Mouse (Mus musculus) heart, postnatal 25 days (tissue): ENCODE results near the gene Mthfsl. TPM values are rescaled to one million over a fixed set of nuclear protein-coding genes. Genes with fewer than 3 reads are reported as not detected.
"Not testable (repeated sequence)": the region's sequence is repeated elsewhere in the genome, so short reads cannot be mapped to it uniquely, and the experiment has no call there.

Source experiments
- DNase-seq: peaks from one replicate; pipeline ENCODE4 v3.0.0; 2022; ENCODE audit warnings: low spot score
- intact Hi-C: fragments of 180-260 bp; cut with DNase I; formaldehyde crosslinking; loops from one replicate; pipeline ENCODE4 v1.15.1; 2025
- total RNA-seq, 2 experiments: library from RNA; stranded (reverse); gene quantifications; 2 replicates each; pipeline ENCODE4 v1.2.3; 2021

Mthfsl gene
- 10 to 100 TPM; 14.6 to 15.5 TPM for total RNA-seq

DNA sequence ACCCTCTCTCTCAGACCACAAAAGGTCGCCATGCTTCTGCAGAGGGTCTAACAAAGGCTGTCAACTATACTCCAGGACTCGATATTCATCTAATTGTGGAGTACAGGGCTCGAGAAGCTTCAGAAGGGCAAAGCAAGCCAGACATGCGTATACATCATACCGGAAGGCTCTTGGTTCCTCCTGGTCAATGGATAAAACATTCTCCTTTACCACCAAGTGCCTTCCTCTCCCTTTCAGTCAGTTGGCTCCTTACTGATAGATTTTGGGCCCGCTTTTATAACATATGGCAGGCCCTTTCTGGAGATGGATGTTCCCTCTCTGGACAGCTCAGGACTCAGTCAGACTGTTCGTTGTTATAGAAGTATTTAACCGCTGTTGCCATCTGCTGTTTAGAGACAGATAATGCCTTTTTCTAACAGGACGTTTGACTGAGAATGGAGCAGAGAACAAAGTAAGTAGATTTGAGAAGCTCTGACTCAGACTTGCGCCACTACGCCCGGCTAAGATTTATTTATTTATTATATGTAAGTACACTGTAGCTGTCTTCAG, at the start of gene Mthfsl:
Gene Mthfsl, minus strand, starts transcription at position 308 of the 549 bp plus-strand sequence.
- intact Hi-C loops, result not testable (repeated sequence)

DNA sequence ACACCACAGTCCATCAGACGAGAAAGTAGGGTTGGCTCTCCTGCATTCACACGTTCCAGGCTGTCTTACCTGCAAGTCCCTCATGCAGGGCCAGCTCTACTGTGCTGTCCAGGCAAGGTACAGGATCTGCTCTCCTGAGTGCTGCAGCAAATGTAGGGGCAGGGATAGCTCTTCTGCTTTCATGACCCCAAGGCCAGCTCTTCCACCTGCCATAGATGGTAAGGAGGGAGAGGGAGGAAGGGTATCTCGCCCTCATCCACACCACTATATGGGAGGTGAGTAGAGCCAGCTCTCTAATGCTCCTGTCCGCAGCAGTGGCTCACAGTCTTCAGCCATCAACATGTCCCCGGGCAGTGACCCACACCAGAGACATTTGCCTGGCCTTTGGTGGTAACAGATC, 49.4 kb upstream of the Mthfsl start:
- DNase-seq, intact Hi-C loops: not testable (repeated sequence)

More for the DNA sequence above, at the start of gene Mthfsl:
- DNase-seq, result not testable (repeated sequence)

DNA sequence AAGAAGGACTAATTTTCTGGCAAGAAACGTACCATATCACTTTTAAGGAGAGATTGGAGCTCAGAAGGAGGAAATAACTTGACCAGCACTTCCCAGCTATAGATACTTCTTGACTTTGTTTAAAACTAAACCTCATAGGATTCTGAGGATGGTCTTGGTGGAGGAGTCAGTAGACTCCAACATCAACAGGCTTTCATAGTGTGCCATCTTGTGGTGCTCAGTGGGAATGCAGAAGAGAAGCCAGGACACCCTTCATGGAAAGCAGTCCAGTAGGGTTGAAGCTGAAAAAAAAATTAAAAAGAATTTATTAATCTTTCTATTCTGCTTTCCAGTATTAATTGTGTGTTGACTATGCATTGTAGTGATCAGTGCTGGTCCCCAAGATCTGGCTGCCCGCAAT, 26.6 kb upstream of the Mthfsl start:
- DNase-seq, intact Hi-C loops: not testable (repeated sequence)

DNA sequence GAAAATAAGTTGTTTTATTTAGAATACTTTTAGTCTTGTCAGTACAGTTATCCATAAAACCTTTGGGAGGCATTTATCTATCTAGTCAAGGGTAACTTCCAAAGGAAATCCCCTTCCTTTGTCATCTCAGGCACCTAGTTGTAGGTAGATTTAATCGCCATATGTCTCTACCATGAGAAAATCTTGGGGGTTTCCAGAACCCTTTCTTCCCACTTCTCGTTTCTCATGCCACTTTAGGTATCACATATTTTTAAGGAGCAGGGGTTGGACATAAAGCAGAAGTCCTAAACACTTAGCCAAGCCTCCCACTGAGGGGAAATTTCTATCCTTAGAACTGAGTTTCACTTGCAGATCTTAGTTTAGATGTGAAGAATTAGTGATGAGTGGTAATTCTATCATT, 25.9 kb upstream of the Mthfsl start:
- DNase-seq, intact Hi-C loops: not testable (repeated sequence)

DNA sequence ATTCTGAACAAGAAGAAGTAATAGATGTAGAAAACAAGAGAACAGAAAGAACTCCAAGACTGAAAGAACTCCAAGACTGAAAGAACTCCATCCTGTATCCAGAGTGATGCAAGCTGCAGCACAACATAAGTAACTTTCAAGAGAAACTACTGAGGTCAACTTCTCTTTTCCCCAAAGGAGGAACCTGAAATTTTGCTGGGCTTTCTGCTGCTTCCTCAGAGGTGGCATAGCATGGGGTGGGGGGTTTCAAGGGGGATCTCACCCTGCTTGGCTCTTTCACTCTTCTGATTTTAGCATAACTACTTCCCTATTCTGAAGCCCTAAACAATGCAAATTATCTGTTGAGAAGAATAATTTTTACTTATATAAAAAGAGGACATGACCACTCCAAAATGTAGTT, 15.2 kb upstream of the Mthfsl start:
- intact Hi-C loops, DNase-seq: not testable (repeated sequence)

DNA sequence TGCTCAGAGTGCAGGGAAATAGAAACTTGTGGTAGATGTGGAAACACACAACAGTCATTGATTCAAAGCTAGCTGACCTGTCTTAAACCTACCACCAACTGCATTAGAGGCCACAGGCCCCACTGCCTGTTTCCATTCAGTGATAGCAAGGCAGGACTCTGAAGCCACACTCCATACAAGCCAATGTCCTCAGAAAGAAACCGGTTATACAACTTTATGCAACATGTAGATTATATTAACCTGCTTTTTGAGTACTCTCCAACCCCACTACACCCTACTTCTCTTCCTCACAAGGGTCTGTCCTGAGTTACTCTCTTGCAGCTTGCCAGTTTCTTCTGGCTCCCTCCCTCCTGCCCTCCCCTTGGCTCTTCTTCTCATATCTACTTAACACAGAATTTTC, 13.1 kb upstream of the Mthfsl start:
- DNase-seq, intact Hi-C loops: not testable (repeated sequence)

DNA sequence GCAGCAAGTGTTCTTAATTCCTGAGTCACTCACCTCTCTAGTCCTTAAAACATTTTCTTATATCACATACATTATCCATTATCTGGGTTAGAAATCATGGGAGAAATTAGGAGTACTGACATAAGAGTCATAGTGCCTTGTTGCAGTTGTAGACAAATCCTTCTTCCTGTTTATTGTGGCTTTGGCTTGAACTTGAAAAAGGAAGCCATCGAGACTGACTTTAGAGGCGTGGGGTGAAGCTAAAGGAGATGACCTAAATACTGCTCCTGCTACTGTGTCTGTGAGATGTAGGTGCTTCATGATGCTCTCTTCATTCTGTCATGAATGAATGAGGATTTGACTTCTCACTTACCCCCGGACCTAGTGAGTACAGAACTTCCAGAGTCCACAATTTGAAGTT, 12.2 kb upstream of the Mthfsl start:
- DNase-seq, intact Hi-C loops: not testable (repeated sequence)

DNA sequence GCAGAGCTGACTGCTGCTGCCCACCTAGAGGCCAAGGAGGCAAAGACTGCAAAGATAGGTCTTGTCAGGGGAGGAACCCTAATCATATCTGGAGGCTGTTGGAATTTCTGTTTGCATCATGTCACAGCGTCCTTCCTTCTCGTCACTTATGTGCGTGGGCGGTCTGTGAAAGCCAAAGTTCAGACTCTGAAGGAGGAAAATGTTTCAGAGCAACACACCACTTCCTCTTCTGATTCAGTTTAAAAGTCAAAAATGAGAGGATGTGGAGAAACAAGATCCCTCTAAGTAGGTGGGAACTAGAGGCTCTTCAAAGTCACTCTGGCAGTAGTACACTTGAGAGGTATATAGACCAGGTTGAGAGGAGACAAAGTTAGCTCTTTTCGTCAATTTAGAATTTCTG, 11.6 kb upstream of the Mthfsl start, which contains the start of gene Bcl2a1d:
Gene Bcl2a1d, minus strand, starts transcription at position 187 of the 400 bp plus-strand sequence.
- DNase-seq, intact Hi-C loops: not testable (repeated sequence)

DNA sequence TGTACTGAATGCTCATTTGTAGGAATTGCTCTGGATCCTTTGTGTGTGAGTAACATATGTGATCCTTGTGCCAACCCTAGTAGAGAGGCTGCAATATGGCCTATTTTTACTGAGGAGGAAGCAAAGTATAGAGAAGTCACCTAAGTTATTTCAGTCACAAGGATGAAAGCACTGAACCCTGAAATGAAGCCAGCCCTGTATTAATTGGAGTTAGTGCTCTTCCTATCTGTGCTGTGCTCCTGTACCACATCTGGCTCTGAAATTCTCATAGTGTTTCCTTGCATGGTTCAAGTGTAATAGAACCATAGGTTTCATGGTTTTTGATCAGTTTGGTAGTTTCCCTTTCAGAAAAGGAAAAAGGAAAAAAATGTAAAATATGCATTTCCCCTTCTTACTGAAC, 8.2 kb upstream of the Mthfsl start:
- DNase-seq, intact Hi-C loops: not testable (repeated sequence)

DNA sequence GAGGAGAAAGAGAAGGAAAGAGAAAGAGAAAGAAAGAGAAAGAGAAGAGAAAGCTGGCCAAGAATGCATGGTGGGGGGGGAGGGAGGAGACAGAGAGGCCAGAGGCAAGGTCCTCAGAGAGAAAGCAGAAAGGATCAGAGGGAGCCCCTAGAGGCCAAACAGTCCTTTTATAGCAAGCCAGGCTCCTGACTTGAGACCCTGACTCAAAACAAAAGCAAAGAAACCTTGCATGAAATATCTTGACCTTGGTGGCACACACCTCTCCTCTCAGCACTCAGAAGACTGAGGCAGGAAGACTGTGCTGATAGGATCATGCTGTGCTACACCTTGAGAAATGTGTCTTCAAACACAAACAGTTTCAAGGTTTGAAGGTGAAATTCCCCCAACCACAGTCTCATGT, 1.5 kb upstream of the Mthfsl start:
- intact Hi-C loops, DNase-seq: not testable (repeated sequence)

DNA sequence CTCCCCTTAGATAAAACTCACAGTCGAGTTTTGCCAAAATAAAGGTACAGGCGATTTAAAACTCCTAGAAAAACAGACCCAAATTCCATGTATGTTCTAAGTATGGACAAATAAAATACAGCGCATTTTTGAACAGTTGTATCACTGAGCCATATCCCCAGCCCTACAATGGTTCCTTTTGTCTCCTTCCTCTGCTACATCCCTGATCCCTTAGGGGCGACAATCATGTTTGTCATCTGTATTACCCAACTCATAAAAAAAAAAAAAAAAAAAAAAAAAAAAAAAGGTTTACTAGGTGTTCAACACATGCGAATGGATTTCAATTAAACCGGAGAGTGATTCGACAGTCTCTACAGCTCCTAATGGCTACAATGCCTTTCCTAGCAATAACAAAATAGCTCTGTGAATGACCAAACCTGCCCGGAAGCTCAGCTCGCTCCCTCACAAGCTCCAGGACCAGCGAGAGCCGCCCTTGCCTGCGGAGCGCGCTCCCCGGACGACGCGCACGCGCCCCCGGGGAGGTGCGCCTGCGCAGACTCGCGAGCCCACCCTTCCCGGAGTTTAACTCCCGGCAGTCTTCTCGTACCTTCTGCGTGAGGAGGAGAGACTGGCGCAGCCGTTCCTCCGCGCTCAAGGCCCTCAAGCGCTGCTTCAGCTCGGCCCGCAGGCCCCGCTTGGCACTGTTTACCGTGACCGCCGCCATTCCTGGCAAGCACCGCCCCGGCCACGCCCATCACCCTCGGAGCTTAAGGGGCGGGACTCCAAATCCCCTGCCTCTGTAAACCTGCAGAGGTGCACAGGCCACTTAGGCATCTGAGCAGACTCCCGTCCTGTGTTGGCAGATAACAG, 799 bp downstream of the Mthfsl start:
- intact Hi-C loops, DNase-seq: not testable (repeated sequence)

DNA sequence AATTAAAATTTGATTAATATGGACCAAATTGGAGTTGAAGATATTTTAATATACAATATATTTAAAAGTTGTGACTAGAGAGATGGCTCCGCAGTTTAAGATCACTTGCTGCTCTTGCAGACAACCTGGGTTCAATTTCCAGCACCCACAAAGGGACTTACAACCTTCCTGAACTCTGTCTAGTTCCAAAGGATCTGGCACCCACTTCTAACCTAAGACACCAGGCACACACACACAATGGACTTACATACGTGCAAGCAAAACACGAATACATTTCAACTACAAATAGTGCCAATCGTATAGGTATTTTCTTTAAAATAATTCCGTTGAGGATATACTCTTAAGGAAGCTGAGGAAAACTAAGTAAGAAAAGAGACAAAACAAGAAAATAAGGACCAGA, 1.5 kb downstream of the Mthfsl start:
- DNase-seq, intact Hi-C loops: not testable (repeated sequence)

DNA sequence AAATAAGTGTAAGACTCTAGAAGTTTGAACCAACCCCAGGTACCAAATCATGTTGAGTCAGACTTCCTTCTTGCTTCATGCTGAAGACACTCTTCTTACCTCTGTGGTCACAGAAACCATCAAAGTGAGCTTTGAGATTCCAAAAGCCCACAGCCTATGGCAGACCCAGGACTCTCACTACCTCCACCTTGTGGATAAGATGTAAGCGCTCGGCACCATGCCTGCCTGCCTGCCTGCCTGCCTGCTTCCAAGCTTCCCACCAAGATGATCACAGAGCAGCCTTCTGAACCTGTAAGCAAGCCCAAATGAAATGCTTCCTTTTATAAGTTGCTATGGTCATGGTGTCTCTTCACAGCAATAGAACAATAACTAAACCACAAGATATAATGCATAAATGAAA, 2.0 kb downstream of the Mthfsl start:
- intact Hi-C loops, DNase-seq: not testable (repeated sequence)

DNA sequence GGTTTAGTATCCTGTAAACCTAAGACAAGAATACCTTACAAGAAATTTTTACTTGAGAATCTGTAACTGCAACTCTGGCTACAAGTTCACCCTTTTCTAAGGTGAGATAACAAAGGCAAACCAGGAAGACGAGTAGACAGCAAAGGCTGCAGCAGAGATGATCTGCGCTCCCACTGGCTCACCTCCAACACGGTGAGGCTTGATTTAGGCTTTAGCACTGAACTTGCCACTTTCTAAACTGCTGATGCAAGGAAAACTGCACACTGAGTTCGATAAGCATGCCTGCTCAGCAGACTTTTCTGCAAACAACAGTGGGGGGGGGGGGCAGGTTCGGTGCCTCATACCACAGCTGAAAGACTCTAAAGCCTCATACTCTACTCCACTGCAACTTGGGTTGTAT, 5.6 kb downstream of the Mthfsl start:
- not testable (repeated sequence) for DNase-seq

DNA sequence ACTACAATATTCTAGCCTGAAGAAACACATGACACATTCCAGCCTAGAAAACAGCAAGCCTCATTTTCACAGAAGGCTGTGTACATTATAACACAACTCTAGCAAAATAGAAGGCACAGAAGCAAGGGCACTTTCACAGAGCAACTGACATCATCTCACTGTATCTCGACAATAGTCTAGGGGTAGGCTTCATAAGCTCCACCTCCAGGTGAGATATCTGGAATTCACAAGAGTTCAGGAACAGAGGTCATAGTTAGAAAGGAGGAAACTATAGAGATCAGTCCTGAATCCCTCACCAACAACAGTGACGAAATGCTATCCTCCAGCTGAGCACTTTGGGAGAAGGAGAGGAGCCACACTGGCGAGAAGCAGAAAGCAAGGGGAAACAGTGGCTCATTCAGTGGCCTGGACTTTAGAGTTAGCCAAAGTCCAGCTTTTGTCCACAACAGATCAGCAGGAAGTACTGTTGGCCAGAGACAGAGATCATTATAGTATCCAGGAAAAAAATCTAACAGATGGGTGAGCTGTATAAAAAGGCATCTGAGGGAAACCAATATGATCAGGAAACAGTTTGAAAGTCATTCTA, 7.8 kb downstream of the Mthfsl start:
- intact Hi-C loops, DNase-seq: not testable (repeated sequence)

More for the DNA sequence above, 5.6 kb downstream of the Mthfsl start:
- intact Hi-C loops, result not testable (repeated sequence)

DNA sequence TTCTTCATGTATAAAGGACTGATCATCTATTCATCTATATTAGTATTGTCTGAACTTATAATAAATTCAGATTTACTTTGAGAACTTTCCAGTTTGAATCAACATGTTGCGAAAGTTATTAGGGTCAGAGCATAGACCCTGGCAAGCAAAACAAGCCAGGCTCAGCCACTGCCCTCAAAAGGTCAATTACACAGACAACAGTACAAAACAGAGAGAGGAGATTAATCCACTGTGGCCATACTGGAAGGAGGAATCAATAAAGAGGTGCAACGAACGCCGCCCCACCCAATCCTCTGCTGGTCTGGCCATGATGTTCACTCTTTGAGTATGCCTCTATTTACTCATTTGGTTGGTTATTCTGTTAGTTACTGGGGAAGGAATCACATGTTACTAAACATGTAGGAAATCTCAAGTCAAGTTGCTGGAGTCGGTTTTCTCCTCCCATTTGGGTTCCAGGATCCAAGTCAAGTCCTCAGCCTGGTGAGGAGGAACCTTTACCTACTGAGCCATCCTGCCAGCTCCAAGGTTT, 9.1 kb downstream of the Mthfsl start:
- intact Hi-C loops, DNase-seq: not testable (repeated sequence)

DNA sequence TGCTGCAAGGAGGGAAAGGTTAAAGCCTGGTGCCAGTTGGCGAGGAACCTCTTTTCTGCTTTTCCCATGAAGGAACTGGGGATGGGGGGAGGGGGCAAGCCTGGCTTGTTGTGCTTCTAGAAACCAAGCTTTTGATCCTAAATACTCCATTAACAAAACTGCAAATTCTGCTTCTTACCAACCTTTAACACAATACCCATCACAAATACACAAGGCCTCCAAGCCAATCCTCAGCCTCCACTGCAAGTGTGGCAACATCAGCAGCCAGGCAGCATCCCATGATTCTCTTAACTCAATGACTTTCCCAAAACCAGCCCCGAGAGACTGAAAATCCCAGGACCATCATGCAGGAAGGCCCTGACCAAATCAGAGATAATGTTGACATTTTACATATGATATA, 9.7 kb downstream of the Mthfsl start:
- intact Hi-C loops, DNase-seq: not testable (repeated sequence)

DNA sequence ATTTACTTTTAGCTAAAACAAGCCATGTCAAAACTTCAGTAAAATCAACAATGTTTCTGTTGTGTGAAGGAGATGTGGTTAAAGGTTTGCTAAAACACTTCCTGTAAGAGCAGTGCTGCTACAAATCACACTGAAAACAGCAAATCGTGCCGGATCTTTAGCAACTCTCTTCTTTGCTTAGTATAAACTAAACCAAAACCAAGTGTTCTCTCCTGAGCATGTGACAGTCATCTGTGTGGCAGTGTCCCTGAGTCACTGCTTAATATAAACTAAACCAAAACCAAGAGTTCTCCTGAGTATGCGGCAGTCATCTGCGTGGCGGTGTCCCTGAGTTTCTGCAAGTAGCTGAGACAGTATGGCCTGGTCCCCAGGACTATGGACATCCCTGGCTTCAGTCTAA, 10.3 kb downstream of the Mthfsl start:
- not testable (repeated sequence) for DNase-seq
- intact Hi-C loops, result loop anchor here (2.0 kb wide), 1 partner anchor 509 kb away; no protein-coding TSS in a partner anchor

DNA sequence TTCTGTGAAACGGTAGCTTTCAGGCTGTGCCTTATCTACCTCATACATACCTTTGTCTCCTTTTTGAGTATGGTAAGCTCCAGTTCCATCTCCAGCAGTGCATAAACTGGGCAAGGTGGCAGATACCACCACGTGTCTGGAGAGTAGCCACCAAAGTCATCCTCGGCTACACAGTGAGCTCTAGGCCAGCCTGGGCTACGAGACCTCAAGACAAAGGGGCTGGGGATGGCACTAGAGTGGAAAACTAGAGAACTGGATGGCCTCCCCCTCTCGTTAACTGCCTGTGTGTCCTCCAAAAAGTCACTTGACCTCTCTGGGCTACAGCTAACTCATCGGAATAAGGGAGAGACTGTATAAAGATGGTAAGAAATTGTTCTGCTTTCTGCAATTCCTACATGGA, 10.8 kb downstream of the Mthfsl start:
- no peak for DNase-seq
- intact Hi-C loops, result loop anchor here (2.0 kb wide), 1 partner anchor 509 kb away; no protein-coding TSS in a partner anchor

DNA sequence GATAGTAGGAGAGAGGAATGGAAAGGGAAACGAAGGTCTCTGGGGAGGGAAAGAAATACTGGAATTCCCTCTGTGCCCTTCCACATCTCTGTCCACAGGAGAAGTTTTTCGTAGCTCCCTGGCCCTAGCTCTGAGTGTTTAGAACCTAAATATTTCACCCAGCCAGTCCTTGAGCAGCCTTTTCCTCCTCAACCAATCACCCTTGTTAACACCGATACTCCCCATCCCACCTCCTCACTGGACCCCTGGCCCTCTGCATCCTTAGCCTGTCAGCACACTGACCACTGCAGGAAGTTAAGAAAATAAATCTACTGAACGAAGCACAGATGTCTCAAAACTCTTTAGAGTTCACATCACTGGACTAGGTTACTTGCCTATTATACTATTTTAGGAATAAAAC, 13.4 kb downstream of the Mthfsl start:
- intact Hi-C loops, result no loop called here
- DNase-seq, result no peak
